ENCODE assay signal across 6 mouse cellular contexts in the genomic region with DNA sequence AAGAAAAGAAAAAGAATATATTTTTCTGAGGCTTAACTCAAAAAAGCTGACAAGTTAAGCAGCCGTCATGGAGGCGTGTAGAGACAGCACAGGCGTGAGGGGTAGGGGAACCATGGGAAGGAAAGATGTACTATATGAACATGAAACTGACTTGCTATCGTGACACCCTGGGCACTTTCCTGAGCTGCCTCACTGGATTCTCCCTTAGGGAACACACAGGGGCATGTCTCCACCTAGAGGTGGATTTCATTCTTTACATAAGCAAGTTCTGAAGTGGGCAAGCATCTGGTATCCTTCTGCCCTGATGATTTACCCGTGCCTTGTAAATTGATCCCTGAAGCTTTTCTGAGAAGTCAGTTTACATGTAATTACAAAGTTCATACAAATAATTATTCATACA.
A peak's percentile ranks its signal among the peaks of the same experiment; 100 is the strongest.
DNase-seq lines count a peak whose midpoint lies in the region; ATAC-seq lines count a peak whose summit lies in the region.
"Not testable (repeated sequence)": the region's sequence is repeated elsewhere in the genome, so short reads cannot be mapped to it uniquely, and the experiment has no call there.

No protein-coding gene starts in this region.

- not testable (repeated sequence) for H3K4me3 ChIP-seq in forebrain, embryonic 12.5 days (replicated peaks); forebrain, embryonic 16.5 days (replicated peaks; ENCODE audit: low read length); hindbrain, embryonic 11.5 days (ENCODE audit: low read depth, low read length); intestine, embryonic 14.5 days (ENCODE audit: low read depth, low read length); midbrain, embryonic 11.5 days (ENCODE audit: low read depth, low read length); midbrain, embryonic 16.5 days (ENCODE audit: low read depth, low read length)

- DNase-seq in hindbrain, embryonic 11.5 days (ENCODE audit: low spot score); intestine, embryonic 14.5 days (ENCODE audit: low spot score); midbrain, embryonic 11.5 days (ENCODE audit: low spot score, missing footprints): not testable (repeated sequence)

- H3K27me3 ChIP-seq in forebrain, embryonic 12.5 days; forebrain, embryonic 16.5 days (replicated peaks; ENCODE audit: control insufficient read depth, insufficient read depth, low read length); hindbrain, embryonic 11.5 days (ENCODE audit: control insufficient read depth, insufficient read depth, low read length); intestine, embryonic 14.5 days (replicated peaks; ENCODE audit: control insufficient read depth, insufficient read depth, low read length); midbrain, embryonic 11.5 days (ENCODE audit: control insufficient read depth, insufficient read depth, low read length); midbrain, embryonic 16.5 days (ENCODE audit: control insufficient read depth, insufficient read depth, low read depth, low read length): not testable (repeated sequence)

- not testable (repeated sequence) for H3K27ac ChIP-seq in forebrain, embryonic 12.5 days; forebrain, embryonic 16.5 days (ENCODE audit: low read length); hindbrain, embryonic 11.5 days (ENCODE audit: low read depth, low read length); intestine, embryonic 14.5 days (ENCODE audit: low read depth); midbrain, embryonic 11.5 days (ENCODE audit: low read depth, low read length); midbrain, embryonic 16.5 days (ENCODE audit: low read length)

- H3K4me1 ChIP-seq in forebrain, embryonic 12.5 days; forebrain, embryonic 16.5 days (replicated peaks; ENCODE audit: control insufficient read depth, insufficient read depth, low read length); hindbrain, embryonic 11.5 days (replicated peaks; ENCODE audit: control insufficient read depth, insufficient read depth, low read length); intestine, embryonic 14.5 days (replicated peaks; ENCODE audit: control insufficient read depth, insufficient read depth, low read length); midbrain, embryonic 11.5 days (ENCODE audit: control insufficient read depth, insufficient read depth, low read length); midbrain, embryonic 16.5 days (ENCODE audit: control insufficient read depth, insufficient read depth, low read length): not testable (repeated sequence)

- H3K9me3 ChIP-seq in forebrain, embryonic 12.5 days; forebrain, embryonic 16.5 days (ENCODE audit: control insufficient read depth, low read length); hindbrain, embryonic 11.5 days (ENCODE audit: control insufficient read depth, low read length); intestine, embryonic 14.5 days (ENCODE audit: control insufficient read depth, low read length); midbrain, embryonic 11.5 days (ENCODE audit: control insufficient read depth, low read length); midbrain, embryonic 16.5 days (replicated peaks; ENCODE audit: control insufficient read depth, low read length, poor library complexity, severe bottlenecking): not testable (repeated sequence)

- not testable (repeated sequence) for H3K9ac ChIP-seq in forebrain, embryonic 12.5 days; forebrain, embryonic 16.5 days (replicated peaks; ENCODE audit: low read depth, low read length); hindbrain, embryonic 11.5 days (ENCODE audit: low read depth, low read length); intestine, embryonic 14.5 days (ENCODE audit: low read length); midbrain, embryonic 11.5 days (ENCODE audit: low read length); midbrain, embryonic 16.5 days (ENCODE audit: low read depth, low read length)

- not testable (repeated sequence) for H3K36me3 ChIP-seq in forebrain, embryonic 12.5 days (replicated peaks); forebrain, embryonic 16.5 days (ENCODE audit: control insufficient read depth, insufficient read depth); hindbrain, embryonic 11.5 days (ENCODE audit: control insufficient read depth, insufficient read depth, low read length); intestine, embryonic 14.5 days (ENCODE audit: control insufficient read depth, insufficient read depth, low read length); midbrain, embryonic 11.5 days (ENCODE audit: control insufficient read depth, insufficient read depth, low read length); midbrain, embryonic 16.5 days (ENCODE audit: control insufficient read depth, insufficient read depth, low read length)

- no CpG with 5 or more reads among the region's 5 CpGs for WGBS in forebrain, embryonic 12.5 days
- WGBS in forebrain, embryonic 16.5 days, result no CpG with 5 or more reads among the region's 5 CpGs
- no CpG with 5 or more reads among the region's 5 CpGs for WGBS in hindbrain, embryonic 11.5 days
- no CpG with 5 or more reads among the region's 5 CpGs for WGBS in intestine, embryonic 14.5 days
- no CpG with 5 or more reads among the region's 5 CpGs for WGBS in midbrain, embryonic 11.5 days
- no CpG with 5 or more reads among the region's 5 CpGs for WGBS in midbrain, embryonic 16.5 days

- H3K4me2 ChIP-seq in forebrain, embryonic 12.5 days; forebrain, embryonic 16.5 days (ENCODE audit: low read length); hindbrain, embryonic 11.5 days (replicated peaks; ENCODE audit: low read depth, low read length); intestine, embryonic 14.5 days (ENCODE audit: low read length); midbrain, embryonic 11.5 days; midbrain, embryonic 16.5 days (ENCODE audit: low read length): not testable (repeated sequence)

- peak; percentile 64; the same call in 1 of the 2 replicates for ATAC-seq in forebrain, embryonic 12.5 days (ENCODE audit: low FRiP score)
- ATAC-seq in forebrain, embryonic 16.5 days, result peak; percentile 78
- peak; percentile 63 for ATAC-seq in hindbrain, embryonic 11.5 days (ENCODE audit: low FRiP score)
- ATAC-seq in intestine, embryonic 14.5 days (replicated peaks; ENCODE audit: low FRiP score, low TSS enrichment, low read depth), result 0 out of 2 replicates have a peak, but pooled peaks have one; percentile 32
- ATAC-seq in midbrain, embryonic 11.5 days (ENCODE audit: low FRiP score), result peak; percentile 64; the same call in 1 of the 2 replicates
- 0 out of 2 replicates have a peak, but pooled peaks have one; percentile 54 for ATAC-seq in midbrain, embryonic 16.5 days
